Mouse (Mus musculus) kidney, adult 9 months (tissue): ENCODE measurements around the gene Ddx1.
"Not testable (repeated sequence)": the region's sequence is repeated elsewhere in the genome, so short reads cannot be mapped to it uniquely, and the experiment has no call there.

ENCODE experiments used
- DNase-seq: peaks from one replicate; pipeline ENCODE4 v3.0.0; 2022

The Ddx1 gene

GRCm38 (mm10) chr12:13202322-13202721 is 46.7 kb downstream of the Ddx1 start:
- DNase-seq = no peak

DNA sequence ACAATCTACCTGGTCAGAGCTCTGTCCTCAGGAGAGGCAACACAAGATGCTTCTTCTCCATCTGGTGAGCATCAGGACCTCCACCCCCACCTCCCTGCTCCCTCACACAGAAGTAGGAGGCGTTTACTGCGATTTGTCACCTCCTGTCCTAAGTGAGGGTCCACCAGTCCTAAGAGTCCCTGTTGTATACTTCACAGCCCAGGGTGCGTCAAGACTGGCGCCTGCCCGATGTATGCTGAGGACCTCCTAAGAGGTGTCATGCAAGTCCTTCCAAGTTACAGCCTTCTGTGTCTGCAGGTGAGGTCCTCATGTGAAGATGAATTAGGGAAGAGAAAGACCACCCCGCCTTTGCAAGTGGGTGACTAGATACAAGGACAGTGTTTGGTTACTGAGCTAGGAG is 48.4 kb downstream of the Ddx1 start:
- DNase-seq = no peak

DNA sequence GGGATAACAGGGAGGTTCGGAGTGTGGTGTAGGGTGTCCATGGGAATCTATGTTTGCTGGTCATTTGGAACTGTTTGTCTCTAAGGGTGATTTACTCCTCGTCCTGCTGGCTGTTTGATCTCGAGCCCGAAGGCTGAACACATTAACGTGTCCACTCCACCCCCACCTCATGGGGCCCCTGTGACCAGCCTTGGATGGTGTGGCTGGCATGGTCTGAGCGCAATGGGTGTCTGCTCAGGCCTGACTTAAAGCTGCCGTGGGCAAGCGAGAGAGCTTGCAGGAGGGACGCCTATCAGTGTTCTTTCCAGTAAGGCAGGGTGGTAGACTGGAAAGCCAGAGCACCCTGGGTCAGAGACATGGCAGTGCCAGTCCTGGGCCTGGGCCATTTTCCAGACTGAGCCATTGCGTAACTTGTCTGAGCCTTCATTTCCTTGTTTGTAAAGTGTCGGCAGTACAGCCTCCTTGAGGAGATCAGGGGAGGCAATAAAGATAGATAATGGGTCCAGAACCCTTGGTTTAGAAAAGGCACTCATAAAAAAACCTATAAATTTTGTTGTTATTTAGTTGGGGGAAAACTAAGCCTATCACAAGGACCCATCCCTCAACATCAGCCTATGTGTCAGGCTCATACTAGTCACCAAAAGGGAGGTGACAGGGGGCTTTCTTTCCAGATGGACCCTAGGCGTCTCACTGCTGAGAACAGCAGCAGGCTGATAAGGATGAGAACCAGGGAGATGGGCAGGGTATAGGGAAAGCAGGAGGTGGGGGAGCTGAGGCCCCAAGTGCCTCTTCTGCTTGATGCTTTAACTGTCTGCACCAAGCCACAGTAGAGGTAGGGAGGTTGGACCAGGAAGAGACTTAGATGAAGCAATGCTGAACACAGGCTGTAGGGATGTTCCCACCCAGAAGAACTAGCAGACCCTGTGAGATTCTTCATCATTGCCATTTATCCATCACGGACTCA is 49.4 kb downstream of the Ddx1 start:
- DNase-seq = no peak

GRCm38 (mm10) chr12:13198157-13198556 is 50.9 kb downstream of the Ddx1 start:
- DNase-seq = no peak

GRCm38 (mm10) chr12:13196146-13196545 is 52.9 kb downstream of the Ddx1 start:
- DNase-seq = no peak

DNA sequence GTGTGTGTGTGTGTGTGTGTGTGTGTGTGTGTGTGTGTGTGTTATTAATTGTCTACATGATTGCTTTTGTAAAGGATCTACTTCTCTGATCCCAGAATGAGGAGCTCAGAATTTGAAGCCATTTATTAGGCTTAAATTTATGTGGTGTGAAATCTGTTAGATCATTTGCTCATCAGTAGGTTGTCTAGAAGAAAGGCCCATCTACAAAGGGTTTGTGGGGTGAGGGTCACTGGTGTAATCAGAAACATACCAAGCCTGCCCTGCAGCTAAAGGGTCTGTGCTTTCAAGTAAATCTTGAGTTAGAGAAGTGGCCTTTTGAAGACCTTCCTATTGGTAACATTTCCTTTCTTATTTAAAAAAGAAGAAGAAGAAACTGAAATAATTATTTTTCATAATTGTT is 53.5 kb downstream of the Ddx1 start:
- no peak for DNase-seq

DNA sequence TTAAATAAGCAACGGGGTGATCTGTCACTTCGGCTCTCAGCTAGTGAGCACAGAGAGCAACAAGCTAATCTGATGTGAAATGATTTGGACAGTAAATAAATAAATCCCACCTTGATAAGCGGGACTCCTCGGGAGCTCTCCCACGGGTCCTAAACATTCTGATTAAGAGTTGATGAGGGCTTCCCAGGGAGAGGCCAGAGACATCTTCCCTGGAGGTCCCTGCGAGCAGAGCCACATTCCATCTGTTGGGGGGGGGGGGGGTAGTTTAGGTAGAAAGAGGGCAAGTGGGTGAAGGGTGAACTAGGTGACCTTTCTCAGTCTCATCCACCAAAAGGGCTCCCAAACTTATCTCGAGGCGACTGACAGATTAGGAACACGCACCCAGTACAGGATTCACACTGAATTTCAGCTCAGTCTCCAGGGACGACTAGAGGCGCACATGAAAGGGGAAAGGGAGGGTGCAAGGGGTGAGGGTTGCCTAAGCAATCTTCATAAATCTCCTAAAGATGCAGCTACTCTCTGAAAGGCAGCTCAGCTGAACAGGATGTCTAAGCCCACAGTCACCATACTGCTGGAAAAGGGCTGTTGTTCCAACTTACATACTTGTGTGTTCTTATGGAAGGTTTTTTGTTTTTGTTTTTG is 60.8 kb downstream of the Ddx1 start:
- DNase-seq = no peak

DNA sequence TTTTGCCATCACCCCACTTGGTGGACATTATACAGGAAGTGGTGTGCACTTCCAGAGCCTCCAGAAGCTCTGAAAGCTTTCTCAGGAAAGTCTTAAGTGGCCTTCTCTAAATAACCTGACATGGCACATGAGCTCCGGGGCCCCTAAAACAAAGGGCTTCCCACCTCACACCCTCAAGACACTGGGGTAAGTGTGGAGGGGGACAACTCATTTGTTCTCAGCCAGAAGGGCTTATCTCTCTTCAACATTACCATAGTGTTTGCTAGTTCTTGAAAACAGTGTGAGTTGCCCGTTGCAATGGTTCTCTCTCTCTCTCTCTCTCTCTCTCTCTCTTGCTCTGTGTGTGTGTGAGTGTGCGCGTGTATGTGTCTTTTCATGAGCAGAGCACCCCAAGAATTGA is 62.8 kb downstream of the Ddx1 start:
- DNase-seq = no peak

DNA sequence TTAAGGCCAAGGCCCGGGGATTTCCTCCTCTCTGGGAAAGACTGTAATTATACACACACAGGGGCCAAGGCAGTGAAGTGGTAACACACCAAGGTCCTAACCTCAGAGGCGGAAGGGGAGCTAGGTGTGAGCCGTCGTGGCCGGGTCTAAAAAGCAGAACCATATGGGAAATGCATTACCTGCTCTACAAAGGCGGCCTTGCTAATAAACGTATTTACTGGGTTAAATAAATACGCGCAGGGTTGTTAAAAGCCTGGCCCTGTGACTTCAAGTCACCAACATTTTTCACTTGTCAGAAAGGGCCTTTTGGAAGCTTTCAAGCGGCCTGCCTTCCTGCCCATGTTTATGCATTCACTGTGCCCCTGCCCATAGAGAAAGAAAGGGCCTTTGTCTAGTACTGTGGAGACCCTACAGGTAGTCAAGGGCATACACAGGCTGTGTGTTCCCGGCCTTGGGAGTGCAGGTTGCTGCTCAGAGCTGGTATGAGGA is 64.1 kb downstream of the Ddx1 start:
- DNase-seq = no peak

DNA sequence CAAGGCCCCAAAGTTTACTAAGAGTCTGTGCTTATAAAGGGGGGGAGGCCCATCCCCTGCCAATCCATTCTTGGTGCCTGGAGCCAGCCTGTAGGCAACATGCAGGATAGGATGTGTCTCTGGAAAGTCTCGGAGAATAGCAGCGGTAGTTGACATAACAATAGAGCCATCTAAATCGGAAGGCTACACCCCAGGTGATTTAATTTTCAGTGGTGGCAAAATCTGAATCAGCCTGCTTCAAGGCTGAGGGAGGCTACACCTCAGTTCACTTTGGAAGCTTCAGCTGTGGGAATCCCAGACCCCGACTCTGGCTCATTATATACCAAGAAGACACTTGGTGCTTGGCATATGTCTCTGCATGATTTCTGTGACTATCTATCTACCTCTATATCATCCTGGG is 64.9 kb downstream of the Ddx1 start:
- DNase-seq = not testable (repeated sequence)

DNA sequence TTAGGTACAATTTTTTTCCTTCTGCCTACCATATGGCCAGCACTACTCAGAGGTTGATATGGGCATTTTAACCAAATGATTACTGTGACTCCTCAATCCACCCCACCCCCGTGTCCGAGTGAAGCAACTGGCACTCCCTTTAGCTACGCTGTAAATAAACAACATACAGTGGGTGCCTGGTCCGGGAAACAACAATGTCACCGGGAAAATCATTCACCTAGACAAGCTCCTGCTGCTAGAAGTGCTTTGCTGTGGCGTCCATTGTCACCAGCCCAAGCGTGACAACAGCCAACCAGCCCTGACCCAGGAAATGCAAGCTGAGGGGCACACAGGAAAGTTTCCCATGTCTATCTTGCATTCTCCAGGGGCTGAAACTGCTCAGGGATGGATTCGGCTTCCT is 66.8 kb downstream of the Ddx1 start:
- DNase-seq = peak; percentile 52

DNA sequence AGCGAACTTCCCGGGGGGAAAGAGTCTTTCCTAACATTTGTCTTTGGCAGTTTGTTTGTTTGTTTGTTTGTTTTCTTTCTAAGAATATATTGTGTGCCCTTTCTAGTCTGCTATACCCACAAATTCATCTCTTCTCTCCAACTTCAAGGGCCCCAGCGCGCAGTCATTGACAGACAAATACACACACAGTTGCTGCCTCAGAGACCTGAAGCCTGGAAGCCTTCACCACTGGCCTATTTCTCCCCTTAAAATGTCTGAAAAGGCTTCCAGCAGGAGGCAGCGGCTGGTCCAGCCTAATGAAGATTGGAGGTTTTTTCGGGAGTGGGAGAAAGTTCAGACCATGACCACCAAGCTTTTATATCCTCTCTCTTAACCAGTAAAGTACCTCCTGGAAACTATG is 67.3 kb downstream of the Ddx1 start:
- no peak for DNase-seq

GRCm38 (mm10) chr12:13180715-13181335 is 68.2 kb downstream of the Ddx1 start:
- peak; percentile 74 for DNase-seq

DNA sequence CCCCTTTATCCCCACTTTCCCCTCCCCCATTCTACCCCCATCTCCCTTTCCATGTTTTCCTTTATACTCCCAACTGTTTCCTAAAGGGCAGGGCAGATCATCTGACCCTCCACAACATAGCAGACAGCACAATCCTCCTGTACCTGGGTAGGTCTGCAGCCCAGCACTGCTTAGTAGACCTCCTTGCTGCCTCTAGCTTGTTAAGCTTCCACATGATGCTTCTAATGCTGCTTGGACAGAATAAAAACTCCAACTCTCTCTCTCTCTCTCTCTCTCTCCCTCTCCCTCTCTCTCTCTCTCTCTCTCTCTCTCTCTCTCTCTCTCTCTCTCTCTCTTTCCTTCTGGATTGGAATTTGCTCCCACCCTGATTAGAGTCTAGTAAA is 68.7 kb downstream of the Ddx1 start:
- DNase-seq = no peak

GRCm38 (mm10) chr12:13177606-13178005 is 71.4 kb downstream of the Ddx1 start:
- DNase-seq = peak; percentile 53

DNA sequence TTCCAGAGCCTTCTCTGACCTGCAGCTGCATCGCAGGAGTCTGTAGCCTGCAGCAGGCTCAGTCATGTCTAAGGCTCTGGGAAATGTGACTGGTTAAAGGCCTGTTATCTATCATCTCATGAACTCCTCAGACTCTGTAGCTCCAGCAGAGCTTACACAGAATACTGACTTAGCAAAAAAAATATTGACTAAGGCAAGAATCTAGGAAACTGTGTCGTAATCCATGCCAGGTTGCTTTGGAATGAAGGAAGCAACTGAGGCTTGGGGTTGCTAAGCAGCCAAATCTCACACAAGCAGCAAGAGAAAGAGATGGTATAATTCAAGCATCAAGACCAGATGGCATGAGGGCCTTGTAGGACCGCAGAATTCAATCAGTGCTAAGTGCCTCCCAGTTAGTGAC is 72.1 kb downstream of the Ddx1 start:
- no peak for DNase-seq

- no peak for DNase-seq
Measured at GRCm38 (mm10) chr12:13176136-13176535, 72.9 kb downstream of the Ddx1 start.

DNA sequence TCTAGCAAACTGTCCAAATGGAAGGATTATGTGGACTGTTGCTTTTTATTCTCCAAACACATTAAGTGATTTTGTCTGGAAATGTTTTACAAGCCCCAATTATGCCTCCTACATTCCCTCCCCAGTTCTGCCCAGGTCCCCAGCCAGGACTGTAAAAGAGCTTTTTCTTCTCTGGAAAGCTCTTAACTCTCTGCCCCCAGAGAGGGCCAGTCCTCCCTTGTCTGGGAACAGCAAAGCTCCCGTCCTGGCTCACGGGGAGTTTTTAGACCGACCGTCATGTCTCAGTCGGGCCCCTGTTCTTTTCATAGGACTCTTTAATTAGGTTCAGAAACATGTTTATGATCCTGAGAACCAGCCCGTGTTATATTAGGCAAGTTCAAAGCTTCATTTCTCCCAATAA is 75.0 kb downstream of the Ddx1 start:
- DNase-seq = no peak

GRCm38 (mm10) chr12:13168073-13168472 is 80.9 kb downstream of the Ddx1 start:
- no peak for DNase-seq

DNA sequence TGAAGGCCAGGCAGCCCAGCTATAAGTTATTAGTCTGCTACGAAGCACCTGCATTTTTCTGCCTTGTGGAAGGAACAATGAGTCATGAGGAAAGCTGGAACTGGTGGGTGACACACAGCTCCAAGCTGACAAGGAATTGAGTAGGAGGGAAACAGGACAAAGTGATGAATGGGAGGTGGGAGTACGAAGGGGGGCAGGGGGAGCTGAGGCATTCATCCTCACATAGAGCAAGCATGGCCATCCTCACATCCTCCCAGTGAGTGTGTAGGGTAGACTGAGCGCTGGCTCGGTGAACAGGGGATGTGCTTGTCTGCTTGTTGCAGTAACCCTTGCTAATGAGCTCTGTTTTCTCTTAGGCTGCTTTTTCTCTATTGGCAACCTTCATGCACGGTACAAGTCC is 81.9 kb downstream of the Ddx1 start:
- DNase-seq = no peak
